Mouse (Mus musculus) lung, postnatal 14 days (tissue): Measurements from ENCODE around the gene Pou5f2.

Experiments used
- DNase-seq: peaks from one replicate; pipeline ENCODE4 v3.0.0; 2021

Pou5f2 gene

GRCm38 (mm10) chr13:78024683-78025294 is at the start of gene Pou5f2:
Pou5f2 (plus strand) TSS chr13:78024902.
- DNase-seq = no peak

GRCm38 (mm10) chr13:77976248-77976647 is 48.5 kb upstream of the Pou5f2 start:
- DNase-seq = no peak

DNA sequence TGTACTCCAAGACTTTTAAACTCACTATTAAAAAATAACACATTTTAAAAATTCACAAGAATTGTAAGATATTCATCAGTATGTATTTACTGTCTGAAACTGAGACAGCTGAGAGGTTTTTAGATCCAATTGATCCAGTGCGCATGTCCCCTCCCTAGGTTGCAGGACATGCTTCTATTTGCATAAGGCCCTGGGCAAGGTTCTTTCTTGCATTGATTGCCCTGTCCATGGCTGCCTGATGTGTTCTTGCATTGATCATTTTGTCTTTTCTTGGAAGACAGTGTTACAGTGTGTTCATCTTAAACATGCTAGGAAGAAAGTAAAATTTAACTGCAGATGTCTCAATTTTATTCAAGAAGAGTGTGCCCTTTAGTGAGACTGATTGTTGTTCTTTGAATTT is 47.6 kb upstream of the Pou5f2 start:
- DNase-seq = no peak

DNA sequence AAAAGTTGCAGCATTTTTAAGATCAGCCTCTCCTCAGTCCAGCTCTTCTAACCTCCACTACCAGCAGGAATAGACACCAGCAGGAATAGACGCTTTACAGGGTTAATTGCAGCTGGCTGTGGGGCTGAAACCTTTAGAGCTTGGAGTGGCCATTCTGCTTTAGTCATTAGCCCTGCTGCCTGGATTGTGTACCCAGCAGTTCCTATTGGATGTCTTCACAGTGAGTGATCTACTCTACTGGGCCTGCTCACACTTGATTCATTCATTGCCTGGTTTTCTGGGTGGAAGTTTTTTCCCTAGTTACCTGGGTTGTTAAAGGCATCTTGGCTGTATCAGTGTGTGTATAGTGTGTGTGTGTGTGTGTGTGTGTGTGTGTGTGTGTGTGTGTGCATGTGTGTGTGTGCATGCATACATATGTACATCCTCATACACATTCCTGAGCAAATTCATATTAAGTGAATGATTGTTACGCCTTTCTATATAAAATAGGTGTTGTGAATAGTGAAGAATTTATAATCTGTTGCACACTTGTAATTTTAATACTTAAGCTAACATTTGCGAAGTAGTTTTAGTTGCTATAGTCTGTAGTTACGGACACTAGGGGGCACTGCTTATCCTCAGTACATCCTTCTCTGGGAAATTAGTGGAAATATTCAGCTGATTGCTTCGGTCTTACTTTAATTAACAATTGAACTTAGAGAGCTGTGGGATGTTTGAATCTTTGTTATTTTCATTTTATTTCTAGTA is 42.4 kb upstream of the Pou5f2 start:
- peak; percentile 66 for DNase-seq

DNA sequence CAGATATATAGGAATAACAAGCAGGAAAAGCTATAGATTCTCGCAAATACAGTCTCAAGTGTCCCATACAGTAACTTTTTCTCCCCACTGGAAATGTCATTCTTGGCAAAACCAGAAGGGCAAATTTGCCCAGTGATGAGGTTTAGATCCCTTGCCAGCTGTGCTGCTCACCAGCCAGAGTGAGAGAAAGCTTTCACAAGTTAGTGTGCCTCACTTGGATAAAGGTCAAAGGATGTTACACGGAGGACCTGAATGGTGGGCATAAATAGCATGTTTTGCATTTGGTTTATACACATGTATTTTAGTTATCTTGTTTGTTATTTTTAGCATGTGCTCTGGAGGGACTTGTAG is 41.9 kb upstream of the Pou5f2 start:
- no peak for DNase-seq

- no peak for DNase-seq
These were observed 33.4 kb upstream of the Pou5f2 start for GRCm38 (mm10) chr13:77991189-77991886.

- no peak for DNase-seq
These were observed 20.1 kb upstream of the Pou5f2 start for GRCm38 (mm10) chr13:78004649-78005048.

- DNase-seq = no peak
These were observed 19.4 kb upstream of the Pou5f2 start for GRCm38 (mm10) chr13:78005344-78005743.

DNA sequence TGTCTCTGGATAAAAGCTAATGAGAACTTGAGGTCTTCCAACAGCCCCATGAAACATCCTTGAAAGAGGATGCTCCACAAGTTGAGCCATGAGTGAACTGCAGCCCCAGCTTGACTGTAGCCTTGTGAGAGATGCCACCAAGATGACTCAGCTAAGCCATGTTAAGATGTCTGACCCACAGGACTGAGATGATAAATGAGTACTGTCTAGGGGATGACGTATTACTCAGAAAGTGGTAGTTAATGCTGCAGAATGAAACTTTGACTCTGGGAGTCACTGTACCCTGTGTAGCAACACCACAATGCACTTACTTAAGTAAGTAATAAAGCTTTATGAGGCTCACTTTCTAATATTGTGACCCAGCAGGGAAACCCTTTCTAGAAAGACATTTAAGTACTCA is 14.5 kb upstream of the Pou5f2 start:
- no peak for DNase-seq

DNA sequence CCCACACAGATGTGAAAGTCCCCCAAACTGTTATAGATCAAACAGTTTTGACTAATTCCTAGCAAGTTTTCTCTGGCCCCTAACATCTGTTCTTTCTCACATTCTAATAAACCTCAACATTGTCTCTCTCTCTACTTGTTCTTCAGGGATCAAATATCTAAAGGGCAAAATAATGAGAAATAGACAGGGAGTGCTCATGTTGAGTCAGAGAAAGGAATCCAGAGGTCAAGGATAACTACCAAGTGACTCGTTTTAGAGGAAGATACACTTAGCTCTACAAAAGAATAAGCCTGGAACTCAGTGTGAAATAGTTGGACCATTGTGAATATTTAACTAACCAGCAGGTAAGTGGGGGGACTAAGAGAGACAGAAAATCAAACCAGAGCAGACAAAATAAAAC is 8.1 kb downstream of the Pou5f2 start:
- DNase-seq = no peak

- no peak for DNase-seq
These were observed 12.5 kb downstream of the Pou5f2 start for GRCm38 (mm10) chr13:78037203-78037602.

DNA sequence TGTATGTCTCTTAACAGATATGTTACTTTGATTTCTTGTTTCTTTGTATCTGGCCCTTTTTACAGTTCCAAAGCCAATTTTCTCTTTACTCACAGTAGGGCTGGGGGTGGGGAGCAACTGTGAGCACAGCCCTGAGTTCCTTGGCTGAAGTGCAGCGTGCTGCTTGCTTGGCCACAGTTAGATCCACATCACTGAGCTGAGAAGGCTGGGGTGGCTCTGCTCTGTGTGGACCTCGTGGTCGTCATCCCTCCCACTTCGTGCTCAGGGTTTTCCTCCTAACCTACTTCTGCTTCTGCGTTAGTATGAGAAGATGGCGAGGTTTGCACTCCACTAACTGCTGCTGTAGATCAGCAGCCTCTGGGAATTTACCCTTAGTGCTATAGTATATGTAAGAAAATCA is 18.5 kb downstream of the Pou5f2 start:
- DNase-seq = no peak

GRCm38 (mm10) chr13:78045116-78045515 is 20.4 kb downstream of the Pou5f2 start:
- no peak for DNase-seq
